Mouse (Mus musculus): ENCODE data around the gene Adra1d. TPM values are rescaled to one million over a fixed set of nuclear protein-coding genes. Genes with fewer than 3 reads are reported as not detected.

Adra1d gene
- polyA plus RNA-seq (2012; ENCODE audit: insufficient read depth, insufficient read length, missing spikeins): 5.4 and 8.7 TPM in 2 replicates

DNA sequence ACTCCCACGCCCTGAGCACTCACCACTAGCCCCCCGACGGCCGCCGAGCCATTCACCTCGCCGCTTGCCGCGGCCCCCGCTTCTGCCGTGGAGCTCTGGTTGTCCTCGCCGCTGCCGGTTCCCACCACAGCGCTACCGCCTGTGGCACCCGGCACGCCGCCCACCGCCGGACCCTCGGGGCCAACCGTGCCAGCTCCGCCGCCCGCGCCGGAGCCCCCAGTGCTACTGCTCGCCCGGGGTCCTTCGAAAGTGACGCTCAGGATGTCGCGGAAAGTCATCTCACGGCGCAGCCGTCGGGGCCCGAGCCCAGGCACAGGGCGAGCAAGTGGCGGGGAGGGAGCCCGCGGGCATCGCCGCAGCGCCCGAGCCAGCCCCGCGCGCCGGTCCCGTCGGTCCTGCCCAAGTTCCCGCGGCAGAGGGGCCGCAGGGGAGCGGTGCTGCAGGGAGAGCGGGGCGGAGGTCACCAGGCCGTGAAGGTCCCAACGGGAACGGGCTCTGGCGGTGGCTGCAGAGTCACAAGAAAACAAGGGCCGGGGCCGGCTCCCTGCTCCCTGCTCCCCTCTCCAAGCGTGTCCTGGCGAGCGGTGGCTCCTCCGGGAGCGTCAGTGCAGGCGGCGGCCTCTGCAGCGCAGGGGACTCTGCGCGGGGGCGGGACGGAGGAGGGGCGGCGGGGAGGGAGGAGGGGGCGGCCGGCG lies at the start of gene Adra1d:
Gene Adra1d, minus strand, starts transcription at position 393 of the 695 bp plus-strand sequence.
- peak within 1 kb of the TSS; percentile 57 for H3K27ac ChIP-seq (replicated peaks; ENCODE audit: low read depth, low read length)
- peak within 1 kb of the TSS; percentile 67 for H3K4me3 ChIP-seq (ENCODE audit: insufficient read depth, low read depth, low read length)
- peaks cover 7% of the 10 kb centered on the region; the same call in 1 of the 2 replicates for H3K4me1 ChIP-seq (ENCODE audit: control insufficient read depth, insufficient read depth, insufficient read length, low read length)

DNA sequence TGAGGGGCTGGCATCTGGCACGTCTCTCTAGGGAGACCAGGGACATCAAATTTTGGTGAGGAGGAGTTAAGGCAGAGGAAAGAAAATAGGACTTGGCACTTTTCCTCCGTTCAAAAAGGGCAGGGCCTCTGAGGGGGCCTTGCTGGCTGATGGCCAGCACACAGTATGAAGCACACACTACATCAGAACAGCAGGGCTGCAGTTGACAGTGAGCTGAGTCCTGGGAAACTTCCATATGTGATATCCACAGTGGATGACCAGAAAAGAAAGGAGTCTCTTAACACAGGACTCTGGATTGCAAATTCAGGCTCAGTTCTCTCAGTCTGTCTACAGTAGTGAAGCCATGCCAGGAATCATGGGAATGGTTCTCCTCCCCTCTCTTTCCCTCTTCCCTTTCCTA lies 39.8 kb upstream of the Adra1d start:
- Histone ChIP-seq H3K4me3 (ENCODE audit: insufficient read depth, low read depth, low read length) (no peak overlapping the region), H3K27ac (replicated peaks; ENCODE audit: low read depth, low read length) (no peak overlapping the region), H3K4me1 (ENCODE audit: control insufficient read depth, insufficient read depth, insufficient read length, low read length) (no peaks in the 10 kb centered on the region)

DNA sequence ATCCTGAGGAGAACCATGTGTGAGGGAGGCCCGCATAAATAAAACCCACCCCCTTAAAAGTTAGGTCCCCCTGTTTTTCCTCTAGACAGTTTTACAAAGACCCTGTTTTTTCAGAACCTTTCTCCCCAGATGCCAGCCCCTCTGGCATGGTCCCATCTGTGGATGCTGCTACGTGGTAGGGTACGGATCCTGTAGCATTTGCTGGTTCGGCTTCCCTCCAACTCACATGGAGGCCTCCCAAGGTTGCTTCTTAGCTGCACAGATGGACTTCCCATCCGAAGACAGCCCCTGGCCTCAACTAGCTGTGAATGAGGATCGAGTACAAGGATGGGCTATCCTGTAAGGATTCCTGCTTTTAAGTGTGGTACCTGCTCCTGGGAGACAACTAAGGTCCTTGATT lies 32.8 kb upstream of the Adra1d start:
- Histone ChIP-seq H3K4me3 (ENCODE audit: insufficient read depth, low read depth, low read length) (no peak overlapping the region), H3K27ac (replicated peaks; ENCODE audit: low read depth, low read length) (no peak overlapping the region), H3K4me1 (ENCODE audit: control insufficient read depth, insufficient read depth, insufficient read length, low read length) (no peaks in the 10 kb centered on the region)

DNA sequence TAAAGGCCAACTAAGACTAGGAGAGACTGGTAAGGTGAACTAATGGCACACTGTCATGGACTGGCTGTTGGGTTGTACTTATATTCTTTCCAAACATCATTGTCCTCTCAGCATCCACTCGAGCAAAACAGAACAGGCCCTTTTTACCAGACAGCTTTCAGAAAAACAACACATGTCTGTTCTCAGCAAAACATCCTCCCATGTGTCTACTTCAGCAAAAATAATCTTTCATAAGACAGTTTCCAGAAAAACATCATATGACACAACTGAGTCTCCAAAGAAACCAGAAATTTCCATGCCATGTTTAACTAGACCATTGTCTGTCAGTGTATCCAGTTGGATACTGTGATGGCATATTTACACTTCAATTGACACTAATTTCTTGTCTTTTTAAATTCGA lies 25.4 kb upstream of the Adra1d start:
- Histone ChIP-seq H3K4me1 (ENCODE audit: control insufficient read depth, insufficient read depth, insufficient read length, low read length) (no peaks in the 10 kb centered on the region), H3K4me3 (ENCODE audit: insufficient read depth, low read depth, low read length) (no peak overlapping the region)

DNA sequence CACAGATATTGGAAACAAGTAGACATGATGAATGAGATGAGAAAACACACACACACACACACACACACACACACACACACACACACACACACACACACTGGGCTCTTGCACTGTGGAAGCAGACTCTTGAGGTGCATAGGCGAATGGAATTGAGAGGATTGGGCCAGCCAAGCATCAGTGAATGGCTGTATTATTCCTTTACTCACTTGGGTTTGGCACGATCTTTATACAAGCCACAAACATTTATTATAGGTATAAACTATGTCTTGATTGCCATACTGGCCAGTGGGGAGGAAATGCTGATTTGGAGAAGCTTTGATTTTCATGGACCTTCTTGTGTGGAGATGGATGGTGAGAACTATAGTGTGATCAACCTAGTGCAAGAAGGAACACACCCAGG lies 19.4 kb upstream of the Adra1d start:
- no peak overlapping the region for H3K27ac ChIP-seq (replicated peaks; ENCODE audit: low read depth, low read length)
- no peaks in the 10 kb centered on the region for H3K4me1 ChIP-seq (ENCODE audit: control insufficient read depth, insufficient read depth, insufficient read length, low read length)
- no peak overlapping the region for H3K4me3 ChIP-seq (ENCODE audit: insufficient read depth, low read depth, low read length)

More for the DNA sequence above, 25.4 kb upstream of the Adra1d start:
- no peak overlapping the region for H3K27ac ChIP-seq (replicated peaks; ENCODE audit: low read depth, low read length)

DNA sequence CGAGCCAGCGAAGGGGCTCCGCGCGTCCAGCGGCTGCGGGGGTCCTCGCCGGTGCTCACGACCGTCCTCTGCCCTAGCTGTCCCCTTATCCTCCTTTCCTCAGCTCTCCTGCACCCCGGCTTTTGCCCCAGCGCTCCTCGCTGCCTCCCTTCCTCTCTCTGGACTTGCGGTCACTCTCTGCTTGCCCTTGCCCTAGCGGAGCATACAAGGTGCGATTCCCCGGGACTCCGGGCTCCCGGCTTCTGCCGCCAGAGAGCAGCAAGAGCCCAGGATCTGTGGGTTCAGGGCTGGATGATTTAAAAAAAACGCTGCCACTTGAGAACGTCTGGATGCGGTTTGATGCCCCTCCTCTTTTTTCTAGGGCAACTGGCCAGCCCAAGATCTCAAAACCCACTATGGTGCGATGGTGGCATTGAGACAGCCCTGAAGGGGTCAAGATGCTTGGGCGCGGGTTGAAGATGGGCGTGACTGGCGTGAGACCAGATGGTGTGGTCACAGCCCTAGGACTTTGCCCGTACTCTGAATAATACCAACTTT lies 571 bp upstream of the Adra1d start:
- Histone ChIP-seq H3K4me1 (ENCODE audit: control insufficient read depth, insufficient read depth, insufficient read length, low read length) (peaks cover 5% of the 10 kb centered on the region; the same call in 1 of the 2 replicates), H3K27ac (replicated peaks; ENCODE audit: low read depth, low read length) (no peak overlapping the region), H3K4me3 (ENCODE audit: insufficient read depth, low read depth, low read length) (peak overlapping the region; percentile 67)

DNA sequence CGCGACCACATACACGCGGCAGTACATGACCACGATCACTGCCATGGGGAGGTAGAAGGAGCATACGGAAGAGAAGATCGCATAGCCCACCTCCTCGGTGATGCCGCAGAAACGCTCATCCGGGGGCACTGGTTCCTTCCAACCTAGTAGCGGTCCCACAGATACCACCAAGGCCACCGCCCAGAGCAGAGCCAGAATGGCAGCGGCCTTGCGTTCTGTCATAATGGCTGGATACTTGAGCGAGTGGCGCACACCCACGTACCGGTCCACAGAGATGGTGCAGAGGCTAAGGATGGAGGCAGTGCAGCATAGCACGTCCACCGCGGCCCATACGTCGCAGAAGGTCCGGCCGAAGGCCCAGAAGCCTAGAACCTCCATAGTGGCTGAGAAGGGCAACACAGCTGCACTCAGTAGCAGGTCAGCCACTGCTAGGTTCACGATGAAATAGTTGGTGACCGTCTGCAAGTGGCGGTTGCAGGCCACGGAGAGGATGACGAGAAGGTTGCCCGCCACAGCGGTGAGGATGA lies 676 bp downstream of the Adra1d start:
- H3K27ac ChIP-seq (replicated peaks; ENCODE audit: low read depth, low read length): peak overlapping the region; percentile 57
- peaks cover 7% of the 10 kb centered on the region; the same call in 1 of the 2 replicates for H3K4me1 ChIP-seq (ENCODE audit: control insufficient read depth, insufficient read depth, insufficient read length, low read length)
- peak overlapping the region; percentile 67 for H3K4me3 ChIP-seq (ENCODE audit: insufficient read depth, low read depth, low read length)

DNA sequence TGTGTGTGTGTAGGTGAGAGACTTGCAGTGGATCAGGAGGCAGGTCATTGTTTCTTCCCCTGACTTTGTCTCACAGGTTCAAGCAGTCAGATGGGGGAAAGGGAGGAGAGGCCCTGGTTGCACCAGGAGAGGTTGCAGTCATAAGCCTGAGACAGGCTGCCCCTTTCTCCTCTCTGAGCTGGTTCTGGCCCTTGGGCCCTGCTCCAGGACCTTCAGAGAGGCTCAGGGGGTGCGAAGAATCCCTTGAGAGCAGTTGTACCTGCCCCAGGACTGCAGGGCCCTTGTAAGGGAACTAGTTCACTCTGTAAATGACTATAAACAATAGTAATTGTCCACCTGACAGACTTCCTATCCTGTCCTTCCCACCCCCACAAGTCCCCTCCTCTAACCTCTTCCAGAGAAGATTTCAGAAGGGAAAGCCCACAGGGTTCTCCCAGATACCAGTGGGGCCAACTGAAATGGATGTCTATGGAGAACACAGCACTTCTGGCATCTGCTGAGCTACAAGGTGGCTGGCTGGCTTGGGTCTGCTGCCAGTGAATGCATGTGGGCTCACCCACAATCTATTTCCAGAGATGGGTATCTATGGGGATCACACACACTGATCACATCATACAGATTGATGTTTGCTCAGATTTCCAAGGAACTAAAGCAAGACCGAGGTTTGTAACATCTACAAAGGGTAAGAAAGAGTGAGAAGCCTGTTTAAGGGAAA lies 1.7 kb downstream of the Adra1d start:
- H3K27ac ChIP-seq (replicated peaks; ENCODE audit: low read depth, low read length): peak overlapping the region; percentile 57
- H3K4me3 ChIP-seq (ENCODE audit: insufficient read depth, low read depth, low read length): peak overlapping the region; percentile 67
- peaks cover 7% of the 10 kb centered on the region; the same call in 1 of the 2 replicates for H3K4me1 ChIP-seq (ENCODE audit: control insufficient read depth, insufficient read depth, insufficient read length, low read length)

DNA sequence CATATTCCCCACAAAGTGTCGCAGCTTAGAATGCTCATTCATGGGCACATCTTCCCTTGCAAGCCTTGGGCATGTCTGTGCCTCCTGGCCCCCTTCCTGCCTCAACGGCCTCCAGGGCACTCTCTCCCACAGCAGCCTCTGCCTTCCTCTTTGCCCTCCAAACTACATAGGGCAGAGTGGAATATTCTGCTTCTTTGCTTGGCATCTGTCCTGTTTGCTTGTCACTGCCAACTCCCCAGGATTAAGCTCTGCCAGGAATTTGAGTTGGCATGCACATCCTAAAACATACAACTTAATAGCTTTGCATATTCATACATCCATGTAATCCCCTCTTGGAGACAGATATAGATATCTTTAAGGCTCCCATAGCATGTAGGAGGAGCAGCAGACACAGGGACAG lies 4.2 kb downstream of the Adra1d start:
- Histone ChIP-seq H3K4me1 (ENCODE audit: control insufficient read depth, insufficient read depth, insufficient read length, low read length) (peaks cover 9% of the 10 kb centered on the region; the same call in 1 of the 2 replicates), H3K27ac (replicated peaks; ENCODE audit: low read depth, low read length) (no peak overlapping the region; the same call in 1 of the 2 replicates), H3K4me3 (ENCODE audit: insufficient read depth, low read depth, low read length) (no peak overlapping the region)

DNA sequence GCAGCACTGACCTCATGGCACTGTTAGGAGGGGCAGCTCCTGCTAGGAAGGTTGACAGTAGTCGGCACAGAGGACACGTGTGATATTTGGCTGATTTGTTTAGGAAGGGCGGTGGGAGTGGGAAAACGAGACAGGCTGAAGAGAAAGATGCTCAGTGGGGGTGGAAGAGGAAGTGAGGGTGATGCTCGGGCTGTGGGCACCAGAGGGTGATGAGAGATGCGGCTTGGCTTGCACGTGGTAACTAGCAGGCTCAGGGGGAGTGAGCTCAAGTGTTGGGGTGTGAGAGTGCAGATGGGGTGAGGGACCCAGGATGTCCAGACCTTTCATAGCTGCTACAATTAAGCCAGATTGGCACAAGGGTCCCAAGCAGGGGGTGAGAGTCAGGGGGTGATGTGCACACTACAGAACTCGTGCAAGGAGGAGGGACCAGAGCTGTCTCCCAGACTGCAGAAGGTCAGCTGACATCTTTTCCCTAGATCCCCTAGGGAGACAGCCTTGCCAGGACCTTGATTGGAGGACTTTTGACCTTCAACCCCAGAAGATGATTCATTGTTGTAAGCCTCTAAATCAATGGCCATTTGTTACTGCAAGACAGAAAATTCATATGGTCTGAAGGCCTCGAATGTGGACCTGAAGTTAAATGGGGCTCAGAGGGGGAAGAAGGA lies 9.2 kb downstream of the Adra1d start:
- H3K27ac ChIP-seq (replicated peaks; ENCODE audit: low read depth, low read length): 0 out of 2 replicates have a peak overlapping the region, but pooled peaks have one; percentile 4

DNA sequence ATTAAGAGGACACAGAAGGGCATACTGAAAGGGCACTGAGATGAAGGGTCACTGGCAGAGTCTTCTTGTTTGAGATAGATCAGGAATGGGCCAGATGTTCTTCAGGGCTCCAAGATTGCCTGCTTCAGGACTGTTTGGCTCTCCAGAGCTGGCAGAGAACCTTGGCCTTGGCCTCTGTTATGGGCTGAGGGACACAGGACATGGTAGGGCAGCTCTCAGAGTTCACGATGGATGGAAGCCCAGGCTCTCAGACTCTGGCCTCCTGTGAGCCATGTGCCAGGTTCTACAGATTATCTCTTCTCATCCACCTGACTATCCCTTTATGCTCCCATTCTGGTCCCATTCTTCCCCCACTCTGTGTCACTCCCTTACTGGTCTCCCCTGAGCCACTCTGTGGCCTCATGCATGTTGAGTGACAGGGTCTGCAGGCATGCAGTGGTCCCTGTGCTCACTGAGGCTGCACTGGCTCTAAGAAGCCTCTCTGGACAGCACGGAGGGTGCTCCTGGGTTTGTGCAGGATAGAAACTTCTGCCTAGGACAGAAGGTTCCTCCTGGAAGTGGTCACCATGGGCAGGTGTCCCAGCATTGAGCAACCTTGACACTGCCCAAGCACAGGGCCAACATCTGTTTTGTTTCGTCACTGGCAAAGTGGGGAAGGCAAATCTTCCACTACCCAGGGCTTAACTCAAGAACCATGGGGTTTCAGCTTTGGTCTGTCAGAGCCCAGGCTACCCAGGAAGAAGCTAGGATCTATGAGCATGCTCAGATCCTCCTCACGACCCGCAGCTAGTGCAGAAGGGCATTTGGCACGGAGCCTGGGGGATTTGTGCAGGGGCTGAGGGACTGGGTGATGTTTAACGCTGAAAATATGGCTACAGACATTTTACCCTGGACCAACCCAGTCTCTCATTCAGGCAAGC lies 10.1 kb downstream of the Adra1d start:
- H3K4me1 ChIP-seq (ENCODE audit: control insufficient read depth, insufficient read depth, insufficient read length, low read length): peaks cover 24% of the 10 kb centered on the region

More for the DNA sequence above, 9.2 kb downstream of the Adra1d start:
- Histone ChIP-seq H3K4me1 (ENCODE audit: control insufficient read depth, insufficient read depth, insufficient read length, low read length) (peaks cover 26% of the 10 kb centered on the region), H3K4me3 (ENCODE audit: insufficient read depth, low read depth, low read length) (no peak overlapping the region)

DNA sequence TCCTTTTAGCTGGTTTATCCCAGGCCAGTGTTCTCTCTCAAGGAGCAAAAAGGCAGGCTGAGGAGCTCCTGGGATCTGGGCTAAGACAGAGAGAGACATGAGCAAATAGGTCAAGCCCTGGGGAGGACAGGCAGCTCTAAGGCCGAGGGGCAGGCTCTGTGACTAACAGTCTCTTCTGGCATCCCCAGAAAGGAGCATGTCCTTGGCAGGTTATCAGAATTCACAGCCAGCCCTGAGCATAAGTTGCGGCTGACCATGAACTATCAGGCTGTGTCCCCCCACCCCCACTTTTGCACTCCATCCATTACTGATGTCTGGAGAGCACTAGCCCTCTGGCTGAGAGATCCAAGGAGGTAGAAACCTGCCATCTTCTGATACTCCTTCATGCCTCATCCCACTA lies 11.2 kb downstream of the Adra1d start:
- Histone ChIP-seq H3K27ac (replicated peaks; ENCODE audit: low read depth, low read length) (peak overlapping the region; percentile 60), H3K4me1 (ENCODE audit: control insufficient read depth, insufficient read depth, insufficient read length, low read length) (peaks cover 24% of the 10 kb centered on the region), H3K4me3 (ENCODE audit: insufficient read depth, low read depth, low read length) (no peak overlapping the region)

More for the DNA sequence above, 10.1 kb downstream of the Adra1d start:
- H3K4me3 ChIP-seq (ENCODE audit: insufficient read depth, low read depth, low read length): no peak overlapping the region
- H3K27ac ChIP-seq (replicated peaks; ENCODE audit: low read depth, low read length): peak overlapping the region; percentile 54; the same call in 1 of the 2 replicates

DNA sequence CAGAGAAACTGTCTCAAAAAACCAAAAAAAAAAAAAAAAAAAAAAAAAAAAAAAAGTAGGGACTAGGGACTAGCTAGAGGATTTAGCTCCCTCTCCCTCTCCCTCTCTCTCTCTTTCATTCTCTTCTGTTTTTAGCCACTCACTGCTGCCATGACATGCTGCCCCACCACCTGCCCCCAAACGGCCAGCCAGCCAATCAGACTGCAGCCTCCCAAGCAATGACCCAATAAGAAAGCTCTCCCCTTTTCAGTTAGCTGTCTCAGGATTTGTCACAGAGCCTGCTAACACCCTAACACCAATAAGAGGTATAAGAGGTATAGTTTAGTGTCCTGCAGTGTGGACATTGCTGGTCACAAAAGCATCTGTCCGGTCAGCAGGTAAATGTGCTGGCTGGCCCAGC lies 11.6 kb downstream of the Adra1d start:
- H3K4me1 ChIP-seq (ENCODE audit: control insufficient read depth, insufficient read depth, insufficient read length, low read length): peaks cover 24% of the 10 kb centered on the region
- H3K4me3 ChIP-seq (ENCODE audit: insufficient read depth, low read depth, low read length): no peak overlapping the region
- peak overlapping the region; percentile 38 for H3K27ac ChIP-seq (replicated peaks; ENCODE audit: low read depth, low read length)

DNA sequence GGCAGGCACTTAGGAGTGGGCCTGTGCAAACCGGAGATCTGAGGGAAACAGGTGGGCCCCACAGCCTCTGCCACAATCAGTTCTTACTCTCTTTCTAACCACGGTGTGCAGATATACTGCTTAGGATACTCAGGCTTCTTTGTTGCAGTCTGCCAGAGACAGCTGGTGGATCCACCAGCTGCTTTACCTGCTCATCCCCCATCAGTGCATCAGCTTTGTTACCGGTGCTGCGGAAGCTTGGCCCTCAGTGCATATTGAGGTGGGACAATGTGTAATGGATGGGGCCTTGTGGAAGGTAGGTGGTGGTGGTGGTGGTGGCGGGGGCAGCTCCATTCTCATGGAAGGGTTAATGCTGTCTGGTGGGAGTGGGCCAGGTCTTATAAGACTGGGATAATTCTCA lies 13.0 kb downstream of the Adra1d start:
- H3K4me1 ChIP-seq (ENCODE audit: control insufficient read depth, insufficient read depth, insufficient read length, low read length): peaks cover 24% of the 10 kb centered on the region
- H3K4me3 ChIP-seq (ENCODE audit: insufficient read depth, low read depth, low read length): no peak overlapping the region
- H3K27ac ChIP-seq (replicated peaks; ENCODE audit: low read depth, low read length): no peak overlapping the region

All from brown adipose tissue, adult 24 weeks (tissue).